Mouse (Mus musculus): ENCODE results near the gene 2210017I01Rik. TPM values are rescaled to one million over a fixed set of nuclear protein-coding genes. Genes with fewer than 3 reads are reported as not detected.

The 2210017I01Rik gene
- total RNA-seq (2021): not detected
- long read RNA-seq, experiment 1: 0 reads
- long read RNA-seq, experiment 2: 0 reads

DNA sequence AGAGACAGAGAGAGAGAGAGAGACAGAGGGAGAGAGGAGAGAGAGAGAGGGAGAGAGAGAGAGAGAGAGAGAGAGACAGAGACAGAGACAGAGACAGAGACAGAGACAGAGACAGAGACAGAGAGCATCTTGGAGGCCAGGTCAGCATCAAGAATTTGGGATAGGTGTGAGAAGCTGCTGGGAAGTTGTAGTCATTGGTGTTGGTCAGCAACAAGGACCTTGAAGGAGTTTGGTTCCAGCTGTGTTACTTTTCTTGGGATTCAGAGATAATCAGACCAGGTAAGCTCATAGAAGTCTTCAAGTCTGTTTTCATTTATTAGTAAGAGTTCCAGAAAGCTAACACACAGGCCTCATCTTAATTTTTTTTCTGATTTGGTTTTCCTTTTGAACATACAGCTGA lies at the start of gene 2210017I01Rik:
2210017I01Rik (minus strand) TSS at position 101 of the 400 bp plus-strand sequence.
- no peak for DNase-seq (ENCODE audit: low spot score in 2 of 2)

GRCm38 (mm10) chr3:92656826-92657225 lies 49.5 kb upstream of the 2210017I01Rik start, which contains the start of gene Lce1b:
Gene Lce1b, minus strand, starts transcription at chr3:92656926.
- no peak for DNase-seq (ENCODE audit: low spot score in 2 of 2)

- DNase-seq (ENCODE audit: low spot score in 2 of 2): no peak
These were observed 40.9 kb upstream of the 2210017I01Rik start, which contains the start of gene Lce1a1 for GRCm38 (mm10) chr3:92648207-92648606. Gene Lce1a1, minus strand, starts transcription at chr3:92648307.

GRCm38 (mm10) chr3:92639854-92640253 lies 32.6 kb upstream of the 2210017I01Rik start:
- no peak for DNase-seq (ENCODE audit: low spot score in 2 of 2)

- no peak for DNase-seq (ENCODE audit: low spot score in 2 of 2)
These were observed 31.3 kb upstream of the 2210017I01Rik start for GRCm38 (mm10) chr3:92638653-92638991.

- no peak for DNase-seq (ENCODE audit: low spot score in 2 of 2)
These were observed 30.7 kb upstream of the 2210017I01Rik start for GRCm38 (mm10) chr3:92637745-92638652.

- no peak for DNase-seq (ENCODE audit: low spot score in 2 of 2)
These were observed 14.3 kb upstream of the 2210017I01Rik start, which contains the start of gene Lce6a for GRCm38 (mm10) chr3:92621560-92621959. Gene Lce6a, minus strand, starts transcription at chr3:92621660.

DNA sequence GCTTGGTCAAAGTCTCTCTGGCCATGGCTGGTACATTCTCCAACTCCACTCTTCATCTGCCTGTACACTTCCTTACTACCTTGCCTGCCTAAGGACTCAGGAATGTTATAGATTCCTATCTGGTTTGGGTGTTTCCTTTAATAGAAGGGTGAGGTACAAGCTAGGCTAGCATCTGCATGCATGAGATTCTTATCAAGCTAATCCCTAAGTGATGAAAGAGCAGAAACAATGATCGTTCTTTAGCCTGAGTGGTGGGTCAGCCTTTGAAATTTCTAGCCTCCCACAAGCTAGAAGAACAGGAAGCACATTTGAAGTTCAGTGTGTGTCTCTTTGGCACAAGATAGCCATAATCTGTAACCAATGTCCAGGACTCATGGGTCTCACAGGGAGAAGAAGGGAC lies 2.5 kb upstream of the 2210017I01Rik start:
- DNase-seq (ENCODE audit: low spot score in 2 of 2): no peak

- DNase-seq (ENCODE audit: low spot score in 2 of 2): no peak
These were observed 5.1 kb downstream of the 2210017I01Rik start for GRCm38 (mm10) chr3:92602169-92602568.

GRCm38 (mm10) chr3:92600456-92600855 lies 6.8 kb downstream of the 2210017I01Rik start:
- no peak for DNase-seq (ENCODE audit: low spot score in 2 of 2)

GRCm38 (mm10) chr3:92599973-92600372 lies 7.3 kb downstream of the 2210017I01Rik start:
- DNase-seq (ENCODE audit: low spot score in 2 of 2): no peak

- no peak for DNase-seq (ENCODE audit: low spot score in 2 of 2)
These were observed 8.9 kb downstream of the 2210017I01Rik start for GRCm38 (mm10) chr3:92598429-92598828.

GRCm38 (mm10) chr3:92588858-92589257 lies 18.4 kb downstream of the 2210017I01Rik start, which contains the start of gene Smcp:
Gene Smcp, minus strand, starts transcription at chr3:92588997.
- no peak for DNase-seq (ENCODE audit: low spot score in 2 of 2)

- no peak for DNase-seq (ENCODE audit: low spot score in 2 of 2)
These were observed 20.1 kb downstream of the 2210017I01Rik start for GRCm38 (mm10) chr3:92587190-92587589.

DNA sequence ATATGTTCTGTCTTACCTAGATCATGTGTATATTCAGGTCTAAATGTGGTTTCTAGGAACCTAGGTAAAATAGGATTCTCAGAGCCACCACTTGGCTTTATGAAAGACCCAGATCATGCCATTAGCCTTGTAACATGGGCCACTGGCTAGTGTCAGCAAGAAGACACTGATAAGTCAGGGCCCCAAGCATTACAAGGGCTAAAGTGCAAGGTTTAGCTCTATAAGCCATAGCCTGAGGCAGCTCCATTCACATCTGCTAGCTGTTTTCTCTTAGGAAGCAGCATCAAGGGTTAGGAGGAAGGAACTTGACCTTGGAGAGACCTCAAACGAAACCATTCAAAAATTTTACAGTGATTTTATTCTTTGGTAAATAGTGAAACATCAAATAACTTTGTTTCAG lies 22.2 kb downstream of the 2210017I01Rik start:
- no peak for DNase-seq (ENCODE audit: low spot score in 2 of 2)

GRCm38 (mm10) chr3:92583164-92583826 lies 24.0 kb downstream of the 2210017I01Rik start:
- no peak for DNase-seq (ENCODE audit: low spot score in 2 of 2)

DNA sequence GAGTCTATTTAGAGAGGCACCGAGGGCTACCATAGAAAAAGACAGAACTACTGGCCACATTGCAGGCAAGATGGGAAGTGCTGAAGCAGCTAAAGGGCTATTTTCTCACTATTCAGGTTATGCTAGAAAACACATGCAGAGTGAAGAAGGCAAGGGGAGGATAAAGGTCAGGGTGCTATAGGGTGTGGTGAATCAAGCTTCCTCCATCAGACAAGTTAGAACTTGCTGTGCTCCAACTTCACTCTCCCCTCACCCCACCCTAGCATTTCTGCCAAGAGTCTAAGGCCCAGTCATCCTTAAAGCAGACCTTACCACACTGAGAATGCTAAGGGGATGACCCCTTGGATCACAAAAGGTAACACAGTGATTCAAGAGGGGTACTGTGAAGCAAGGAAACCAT lies 27.8 kb downstream of the 2210017I01Rik start:
- no peak for DNase-seq (ENCODE audit: low spot score in 2 of 2)

DNA sequence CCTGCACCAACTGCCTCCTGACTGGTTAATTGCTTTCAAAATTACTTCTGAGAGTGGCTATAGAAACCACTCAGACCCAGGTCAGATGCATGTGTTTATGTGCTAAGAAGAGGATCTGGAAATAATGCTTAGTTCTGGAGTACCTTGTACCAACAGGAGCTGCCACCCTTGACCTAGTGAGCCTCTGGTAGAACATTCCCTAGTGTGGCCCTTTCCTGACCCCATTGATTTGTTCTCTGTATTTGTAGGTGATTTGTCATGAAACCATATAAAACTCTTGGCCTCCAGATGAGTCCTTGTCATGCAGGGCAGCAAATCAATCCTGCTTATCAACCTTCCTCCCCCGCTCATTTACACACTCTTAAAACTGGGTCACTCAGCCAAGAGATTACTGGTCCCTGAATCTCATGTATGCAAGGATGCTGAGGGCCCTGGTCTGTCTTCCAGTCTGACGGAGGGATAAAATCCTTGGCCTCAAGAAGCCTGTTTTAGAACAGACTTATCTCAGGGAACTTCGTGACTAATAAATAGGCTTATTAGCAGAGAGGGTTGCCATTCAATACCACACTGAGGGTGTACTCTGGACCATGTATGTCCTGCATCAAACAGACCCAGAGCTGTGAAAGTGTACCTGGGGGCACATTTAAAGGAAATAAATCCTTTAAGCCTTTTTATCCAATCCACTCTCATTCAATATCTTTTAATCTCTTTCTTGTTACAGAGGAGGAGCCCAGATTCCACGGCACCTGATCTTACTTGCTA lies 28.5 kb downstream of the 2210017I01Rik start:
- DNase-seq (ENCODE audit: low spot score in 2 of 2): no peak

- no peak for DNase-seq (ENCODE audit: low spot score in 2 of 2)
These were observed 33.7 kb downstream of the 2210017I01Rik start, which contains the start of gene Ivl for GRCm38 (mm10) chr3:92573449-92574041. Gene Ivl, minus strand, starts transcription at chr3:92573735.

DNA sequence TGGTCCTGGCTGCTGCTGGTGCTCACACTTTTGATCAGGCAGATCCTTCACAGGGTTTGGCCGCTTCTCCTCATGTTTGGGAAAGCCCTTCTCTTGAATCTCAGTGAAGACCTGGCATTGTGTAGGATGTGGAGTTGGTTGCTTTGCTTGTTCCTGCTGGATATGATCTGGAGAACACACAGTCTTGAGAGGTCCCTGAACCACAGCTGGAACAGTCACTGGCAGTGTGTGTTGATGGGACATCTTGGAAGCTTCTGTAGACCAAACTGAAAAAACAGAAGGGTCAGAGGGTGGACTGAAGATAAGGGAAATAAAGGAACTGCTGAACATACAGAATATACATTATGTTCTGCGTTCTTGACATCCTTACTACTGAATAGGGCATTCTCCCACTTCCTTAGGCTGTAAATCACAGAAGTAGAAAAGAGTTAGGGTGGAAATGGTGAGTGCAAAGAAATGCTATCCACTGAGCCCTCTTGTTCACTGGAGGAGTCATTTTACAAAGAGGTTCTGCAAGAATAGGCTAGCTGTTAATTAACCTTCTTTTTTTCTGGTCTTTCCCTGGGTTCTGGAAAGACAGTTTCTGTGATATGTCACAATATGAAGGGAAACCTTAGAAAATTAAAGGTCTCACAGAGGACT lies 34.7 kb downstream of the 2210017I01Rik start:
- no peak for DNase-seq (ENCODE audit: low spot score in 2 of 2)
